Mouse (Mus musculus) cerebellum, postnatal 25 days (tissue): ENCODE measurements at regions not wholly inside any gene's neighbourhood (a gene's known extent, or its start where the extent isn't known, plus 50 kb on each side); places are given as distances from the start of the nearest gene placed in this dataset.

Source experiments
- DNase-seq, 2 experiments: peaks; one replicate each; pipeline ENCODE4 v3.0.0; 2021; ENCODE audit warnings: mixed read lengths in 2 of 2

- no peak for DNase-seq
Observed at GRCm38 (mm10) chr6:94336168-94336567, 52.5 kb upstream of the Magi1 start.
